Mouse (Mus musculus) cerebellum, postnatal 4 days (tissue): ENCODE results near the gene Olfr148.
A peak's percentile ranks its signal among the peaks of the same experiment; 100 is the strongest.

Experiments
- DNase-seq, 2 experiments: peaks; one replicate each; pipeline ENCODE4 v3.0.0; 2022; ENCODE audit warnings: low spot score in 2 of 2, mixed read lengths in 1 of 2

Gene Olfr148

GRCm38 (mm10) chr9:39610355-39610754 lies at the start of gene Olfr148:
Gene Olfr148 (plus strand): TSS chr9:39610655.
- DNase-seq, result no peak

- DNase-seq, result no peak
Observed at GRCm38 (mm10) chr9:39575469-39575868, 35.0 kb upstream of the Olfr148 start, which contains the start of gene Olfr959. Gene Olfr959 (minus strand): TSS chr9:39575569.

GRCm38 (mm10) chr9:39577050-39577449 lies 33.4 kb upstream of the Olfr148 start:
- no peak for DNase-seq

- peak in 1 of 2 experiments; percentile 3 for DNase-seq
Observed at GRCm38 (mm10) chr9:39602536-39603332, 7.7 kb upstream of the Olfr148 start.

GRCm38 (mm10) chr9:39603333-39603845 lies 7.1 kb upstream of the Olfr148 start:
- peak in 1 of 2 experiments; percentile 4 for DNase-seq

GRCm38 (mm10) chr9:39603999-39604453 lies 6.4 kb upstream of the Olfr148 start, which contains the start of gene AW551984:
Gene AW551984 (minus strand): TSS chr9:39604403.
- peak in 1 of 2 experiments; percentile 2 for DNase-seq

GRCm38 (mm10) chr9:39608497-39608896 lies 2.0 kb upstream of the Olfr148 start:
- DNase-seq, result no peak

GRCm38 (mm10) chr9:39611953-39612352 lies 1.5 kb downstream of the Olfr148 start:
- no peak for DNase-seq

- no peak for DNase-seq
Observed at GRCm38 (mm10) chr9:39621073-39621472, 10.6 kb downstream of the Olfr148 start, which contains the start of gene Olfr960. Gene Olfr960 (plus strand): TSS chr9:39621373.

- no peak for DNase-seq
Observed at GRCm38 (mm10) chr9:39623783-39624182, 13.3 kb downstream of the Olfr148 start.

- DNase-seq, result no peak
Observed at GRCm38 (mm10) chr9:39624711-39625110, 14.3 kb downstream of the Olfr148 start.

GRCm38 (mm10) chr9:39629069-39629468 lies 18.6 kb downstream of the Olfr148 start:
- no peak for DNase-seq

- DNase-seq, result no peak
Observed at GRCm38 (mm10) chr9:39633913-39634594, 23.6 kb downstream of the Olfr148 start.

- no peak for DNase-seq
Observed at GRCm38 (mm10) chr9:39644785-39645184, 34.3 kb downstream of the Olfr148 start, which contains the start of gene Olfr961. Gene Olfr961 (plus strand): TSS chr9:39645085.

GRCm38 (mm10) chr9:39647382-39647781 lies 36.9 kb downstream of the Olfr148 start:
- DNase-seq, result no peak

- DNase-seq, result no peak
Observed at GRCm38 (mm10) chr9:39654756-39655396, 44.4 kb downstream of the Olfr148 start.
